ENCODE assay signal across 19 mouse cellular contexts in genomic region chr13:46863169-46863748, GRCm38 (mm10).
"Had no signal": no experiment of that assay in that cellular context is flagged by ENCODE, and none has a peak within 500 bp of the region (broad histone marks: within the 10 kb centered on the region; RNA-seq: fewer than 3 reads in every experiment).

No protein-coding gene starts in this region.

- H3K9me3 ChIP-seq: limb, embryonic 10.5 days; limb, embryonic 13.5 days; lung, embryonic 15.5 days; midbrain, embryonic 10.5 days; midbrain, embryonic 13.5 days; neural tube, embryonic 13.5 days had no signal

- H3K36me3 ChIP-seq: limb, embryonic 10.5 days; limb, embryonic 13.5 days; lung, embryonic 15.5 days; midbrain, embryonic 10.5 days; midbrain, embryonic 13.5 days; neural tube, embryonic 13.5 days had no signal

- H3K9ac ChIP-seq: limb, embryonic 13.5 days; lung, embryonic 15.5 days; midbrain, embryonic 13.5 days; neural tube, embryonic 13.5 days had no signal

- ATAC-seq: intestine, embryonic 16.5 days; midbrain, embryonic 13.5 days; midbrain, embryonic 16.5 days had no signal

- DNase-seq: kidney, adult 18-20 months; kidney, adult 9 months; kidney, postnatal 25 days; layer of hippocampus, adult 9-11 months; lung, adult 18-20 months; lung, postnatal 10 days; lung, postnatal 4 days; thymus, adult 18-20 months; thymus, postnatal 14 days had no signal

- H3K4me1 ChIP-seq: limb, embryonic 10.5 days; limb, embryonic 13.5 days; lung, embryonic 15.5 days; midbrain, embryonic 10.5 days; neural tube, embryonic 13.5 days had no signal

- H3K27ac ChIP-seq: layer of hippocampus, adult 2 months; limb, embryonic 10.5 days; limb, embryonic 13.5 days; lung, embryonic 15.5 days; midbrain, embryonic 10.5 days; midbrain, embryonic 13.5 days; neural tube, embryonic 13.5 days had no signal

- H3K4me2 ChIP-seq: limb, embryonic 13.5 days; lung, embryonic 15.5 days; midbrain, embryonic 13.5 days; neural tube, embryonic 13.5 days had no signal

- H3K4me3 ChIP-seq: layer of hippocampus, adult 2 months; limb, embryonic 10.5 days; limb, embryonic 13.5 days; lung, embryonic 15.5 days; midbrain, embryonic 10.5 days; midbrain, embryonic 13.5 days; myocyte; neural tube, embryonic 13.5 days had no signal

- H3K27me3 ChIP-seq: limb, embryonic 13.5 days; lung, embryonic 15.5 days; midbrain, embryonic 13.5 days; neural tube, embryonic 13.5 days had no signal
